Mouse (Mus musculus): Measurements from ENCODE around the gene Stat5a.

- TF ChIP-seq CTCF (IDR thresholded peaks at IDR 0.05; ENCODE audit: low read depth) (no peak), EP300 (optimal IDR thresholded peaks at IDR 0.05) (no peak)
These were observed 40.7 kb upstream of the Stat5a start for GRCm38 (mm10) chr11:100818359-100819012.
